Mouse (Mus musculus) thymus, postnatal 25 days (tissue): ENCODE results near the gene Ctnnd2.

Experiments
- DNase-seq: peaks from one replicate; pipeline ENCODE4 v3.0.0; 2022

Gene Ctnnd2

GRCm38 (mm10) chr15:31006050-31006824 lies 833.8 kb downstream of the Ctnnd2 start:
- DNase-seq, result no peak

GRCm38 (mm10) chr15:31006825-31007157 lies 834.4 kb downstream of the Ctnnd2 start:
- no peak for DNase-seq

- no peak for DNase-seq
Measured at GRCm38 (mm10) chr15:31008594-31008993, 836.2 kb downstream of the Ctnnd2 start.

DNA sequence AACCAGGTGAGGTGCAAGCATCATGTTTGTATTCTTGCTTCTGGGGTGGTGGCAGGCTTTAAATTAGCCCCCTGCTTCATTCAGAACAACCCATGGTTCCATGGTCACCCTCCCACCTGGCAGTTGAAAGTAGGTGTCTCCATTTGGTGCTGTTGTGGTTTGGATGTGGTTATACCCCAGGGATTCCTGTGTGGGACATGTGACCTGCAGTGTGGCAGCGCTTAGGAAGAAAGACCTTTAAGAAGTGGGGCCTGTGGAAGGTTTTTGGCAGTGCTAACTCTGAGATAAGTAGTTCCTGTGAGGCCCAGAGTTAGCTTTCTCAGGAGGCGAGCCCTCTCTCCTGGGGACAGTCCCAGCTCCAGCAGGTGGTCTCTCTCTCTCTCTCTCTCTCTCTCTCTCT lies 848.4 kb downstream of the Ctnnd2 start:
- no peak for DNase-seq

DNA sequence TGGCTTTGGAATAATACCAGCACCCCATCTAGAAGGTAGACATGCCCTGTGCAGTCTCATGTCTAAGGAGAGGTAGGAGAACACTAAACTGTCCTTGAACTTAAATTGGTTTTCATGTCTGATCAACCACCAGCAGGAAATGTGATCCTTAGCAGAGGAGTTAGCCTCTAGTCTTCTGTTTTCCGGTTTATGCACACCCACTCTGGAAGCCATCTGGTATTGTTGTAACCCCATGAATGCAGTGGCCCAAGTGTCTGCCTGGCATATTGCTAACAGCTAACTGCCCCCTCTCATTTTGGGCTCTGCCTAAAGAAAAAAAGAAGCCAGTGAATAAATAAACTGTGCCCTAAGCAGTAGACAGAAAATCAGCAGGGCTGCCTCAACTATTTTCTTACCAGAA lies 849.6 kb downstream of the Ctnnd2 start:
- no peak for DNase-seq

DNA sequence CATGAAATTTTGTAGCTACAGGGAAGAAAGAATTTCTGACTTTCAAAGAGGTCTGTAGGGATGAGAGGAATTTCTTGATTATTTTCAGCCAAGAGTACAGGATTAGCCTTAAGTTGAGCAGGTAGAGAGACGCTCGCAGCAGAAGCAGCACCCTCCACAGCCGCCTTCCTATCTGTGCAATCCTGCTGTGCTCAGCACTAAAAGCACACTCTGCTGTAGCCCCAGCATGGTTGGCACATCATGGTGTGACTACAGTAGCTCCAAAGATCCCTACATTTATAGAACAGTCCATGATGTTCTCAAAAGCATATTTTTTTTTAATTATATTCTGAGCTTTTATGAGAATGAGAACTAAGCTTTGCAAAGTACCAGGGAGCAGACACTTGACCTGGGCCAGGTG lies 850.1 kb downstream of the Ctnnd2 start:
- no peak for DNase-seq

DNA sequence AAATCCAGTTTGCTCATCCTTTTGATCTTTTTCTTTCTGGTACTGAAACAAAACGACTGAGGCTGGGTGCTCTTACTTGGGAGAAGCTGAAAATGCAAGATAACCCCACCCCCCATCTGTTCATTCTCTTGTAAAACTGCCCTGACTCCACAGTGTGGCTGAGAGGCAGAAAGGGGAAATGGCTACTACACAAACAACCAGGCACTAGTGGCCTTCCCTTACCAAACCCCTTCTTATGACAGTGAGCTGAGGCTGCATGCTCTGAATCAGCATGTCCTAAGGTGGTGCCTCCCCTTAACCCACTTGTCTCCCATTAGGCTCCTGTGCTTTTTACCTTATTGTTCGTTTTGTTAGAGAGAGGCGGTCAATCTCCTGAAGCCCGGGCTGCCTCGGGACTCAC lies 851.4 kb downstream of the Ctnnd2 start:
- no peak for DNase-seq

DNA sequence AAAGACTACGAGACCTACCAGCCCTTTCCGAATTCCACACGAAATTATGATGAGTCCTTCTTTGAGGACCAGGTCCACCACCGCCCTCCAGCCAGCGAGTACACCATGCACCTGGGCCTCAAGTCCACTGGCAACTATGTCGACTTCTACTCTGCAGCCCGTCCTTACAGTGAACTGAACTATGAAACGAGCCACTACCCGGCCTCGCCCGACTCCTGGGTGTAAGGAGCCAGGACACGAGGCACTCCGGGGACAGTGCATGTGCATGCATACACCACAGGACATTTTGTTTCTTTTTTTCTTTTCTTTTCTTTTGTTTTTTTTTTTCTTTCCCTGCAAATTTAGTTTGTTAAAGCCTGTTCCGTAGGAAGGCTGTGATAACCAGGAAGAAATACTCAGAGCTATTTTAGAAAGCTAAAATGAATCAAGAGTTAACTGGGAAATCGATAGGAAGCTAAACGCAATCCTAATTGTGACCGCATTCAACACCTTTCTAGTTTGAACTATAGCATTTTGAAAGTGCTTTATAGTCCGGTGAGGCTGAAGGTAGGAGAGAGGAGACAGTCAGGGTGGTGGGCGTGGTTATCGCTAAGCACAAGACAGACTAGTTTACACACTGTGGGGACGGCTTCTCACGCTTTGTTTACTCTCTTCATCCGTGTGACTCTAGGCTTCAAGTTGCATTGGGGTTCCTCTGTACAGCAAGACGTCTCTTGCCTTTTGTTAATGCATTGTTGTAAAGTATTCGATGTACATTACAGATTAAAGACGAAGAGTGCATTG lies 855.2 kb downstream of the Ctnnd2 start:
- DNase-seq, result no peak

DNA sequence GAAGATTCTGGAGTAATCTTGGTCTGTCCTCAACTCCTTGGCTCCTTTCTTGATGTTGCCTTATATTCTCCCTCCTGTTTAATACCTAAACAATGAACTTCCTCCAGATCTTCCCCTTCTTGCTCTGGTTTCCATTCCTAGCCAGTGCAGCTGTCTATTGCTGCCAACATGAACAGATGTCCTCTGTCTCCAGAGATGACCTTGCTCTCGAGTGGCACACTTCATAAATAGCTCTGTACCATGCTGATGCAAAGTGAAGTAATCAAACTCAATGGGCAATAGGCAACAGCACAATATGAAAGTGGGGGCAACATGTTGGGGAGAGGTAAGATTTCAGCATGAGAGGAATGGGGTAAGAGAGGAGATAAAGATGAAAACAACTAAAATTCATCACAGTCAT lies 872.6 kb downstream of the Ctnnd2 start:
- no peak for DNase-seq

DNA sequence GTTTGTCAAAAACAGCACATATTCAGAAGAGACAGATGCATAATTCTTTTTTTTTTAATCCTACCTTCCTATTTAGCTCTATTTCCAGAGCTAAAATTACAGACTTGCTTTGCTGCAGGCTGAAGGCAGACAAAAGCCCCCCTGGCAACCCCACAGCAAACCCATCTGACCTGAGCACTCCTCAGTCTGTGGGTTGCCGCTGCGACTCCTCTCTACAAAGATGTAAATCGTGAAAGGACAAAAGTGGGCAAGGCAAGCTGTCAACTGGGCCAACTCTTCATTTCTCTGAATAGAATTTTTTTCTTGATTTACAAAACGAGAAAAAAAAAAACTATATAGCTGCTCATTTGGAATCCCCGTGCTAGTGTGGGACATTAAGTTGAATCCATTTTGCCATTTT lies 879.1 kb downstream of the Ctnnd2 start:
- DNase-seq, result no peak

DNA sequence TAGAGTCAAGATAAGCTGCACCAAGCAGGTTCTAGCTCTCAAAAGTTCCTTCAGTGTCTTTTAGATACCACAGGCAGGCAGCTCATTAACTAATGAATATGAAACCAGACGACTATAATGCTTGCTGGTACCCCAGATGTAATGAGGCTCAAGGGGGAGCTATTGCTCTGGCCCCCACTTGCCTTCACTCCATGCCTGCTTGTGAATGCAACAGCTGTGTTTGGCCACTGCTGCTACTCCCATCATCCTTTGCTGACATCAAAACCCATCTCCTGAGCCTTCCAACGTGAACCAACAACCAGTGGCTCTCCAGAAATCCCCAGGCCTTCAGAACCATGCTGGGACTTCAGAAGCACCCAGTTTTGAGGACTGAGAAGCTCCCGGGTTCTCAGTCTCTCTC lies 883.8 kb downstream of the Ctnnd2 start:
- no peak for DNase-seq

DNA sequence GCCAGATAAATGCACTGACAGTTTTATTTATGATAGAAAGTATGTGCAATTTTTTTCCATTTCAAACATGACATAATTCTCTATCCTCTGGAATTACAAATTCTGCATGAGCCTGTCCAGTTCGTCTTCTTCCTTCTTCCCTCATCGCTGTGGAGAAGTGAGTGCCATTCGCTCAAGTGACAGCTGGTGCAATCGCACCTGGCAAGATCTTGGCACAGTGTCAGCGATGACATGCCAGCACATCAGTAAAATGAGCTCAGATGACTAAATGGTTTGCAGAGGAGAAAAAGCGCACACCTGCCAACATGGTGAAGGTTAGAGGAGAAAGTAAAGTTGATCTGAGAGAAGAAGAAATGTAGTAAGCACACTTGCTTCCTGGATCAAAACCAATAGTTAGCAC lies 885.9 kb downstream of the Ctnnd2 start:
- DNase-seq, result no peak

- DNase-seq, result no peak
Measured at GRCm38 (mm10) chr15:31063734-31064133, 891.3 kb downstream of the Ctnnd2 start.

DNA sequence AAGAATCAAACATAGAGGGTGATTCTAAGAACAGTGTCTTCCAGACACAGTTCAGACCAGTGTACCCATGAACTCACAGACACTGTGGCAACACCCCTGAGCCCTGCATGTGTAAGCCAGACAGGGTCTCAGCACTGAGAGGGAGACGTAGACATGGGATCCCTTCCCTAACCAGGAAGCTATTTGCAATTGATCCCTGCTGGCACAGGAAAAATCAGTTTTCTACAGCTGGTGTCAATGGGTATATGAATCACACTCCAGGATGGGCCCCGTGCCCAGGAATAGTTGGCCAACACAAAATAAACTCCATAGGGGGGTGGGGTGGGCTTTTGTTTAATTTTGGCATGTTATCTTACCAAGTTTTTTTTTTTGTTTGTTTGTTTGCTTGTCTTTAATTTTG lies 895.7 kb downstream of the Ctnnd2 start:
- no peak for DNase-seq

GRCm38 (mm10) chr15:31070311-31070710 lies 897.9 kb downstream of the Ctnnd2 start:
- no peak for DNase-seq
